Mouse (Mus musculus): Measurements from ENCODE around the gene 6330409D20Rik.

Gene 6330409D20Rik

DNA sequence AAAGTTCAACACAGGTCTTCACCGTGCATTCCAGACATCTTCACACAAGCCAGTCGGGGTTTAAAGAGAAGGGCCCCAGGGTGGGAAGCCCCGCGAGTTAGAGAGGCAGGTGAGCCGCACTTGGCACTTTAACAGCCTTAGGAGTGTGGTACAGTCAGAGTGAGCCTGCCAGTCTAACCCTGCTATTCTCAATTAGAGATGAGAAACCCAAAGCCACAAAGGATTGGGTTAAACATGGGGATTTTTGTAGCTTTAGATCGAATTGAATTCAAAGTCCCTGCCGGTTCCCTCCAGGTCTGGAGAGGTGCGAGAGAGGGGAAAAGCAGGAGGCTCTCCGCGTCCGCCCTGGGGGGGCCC lies at the start of gene 6330409D20Rik:
6330409D20Rik (minus strand) TSS at position 101 of the 357 bp plus-strand sequence.
- DNase-seq (ENCODE audit: low spot score in 2 of 2) = no peak

DNA sequence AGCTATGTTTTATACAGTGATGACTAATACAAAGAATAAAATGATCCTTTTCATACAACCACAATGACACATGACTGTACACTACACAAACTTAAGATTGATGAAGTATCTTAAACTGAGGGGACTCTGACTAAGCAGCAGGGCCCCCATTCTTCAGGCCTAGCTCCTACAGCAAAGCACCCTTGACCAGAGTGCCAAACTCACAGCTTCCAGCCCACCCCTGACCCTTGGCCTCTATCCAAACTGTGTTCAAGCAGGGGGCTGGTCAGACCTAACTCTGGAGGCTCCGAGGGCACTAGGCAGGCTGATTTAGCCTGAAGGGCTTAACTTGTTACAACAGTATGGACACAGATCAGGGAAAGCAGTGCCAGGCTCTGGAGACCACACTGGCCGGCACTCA lies 47.8 kb upstream of the 6330409D20Rik start:
- no peak for DNase-seq (ENCODE audit: low spot score in 2 of 2)

DNA sequence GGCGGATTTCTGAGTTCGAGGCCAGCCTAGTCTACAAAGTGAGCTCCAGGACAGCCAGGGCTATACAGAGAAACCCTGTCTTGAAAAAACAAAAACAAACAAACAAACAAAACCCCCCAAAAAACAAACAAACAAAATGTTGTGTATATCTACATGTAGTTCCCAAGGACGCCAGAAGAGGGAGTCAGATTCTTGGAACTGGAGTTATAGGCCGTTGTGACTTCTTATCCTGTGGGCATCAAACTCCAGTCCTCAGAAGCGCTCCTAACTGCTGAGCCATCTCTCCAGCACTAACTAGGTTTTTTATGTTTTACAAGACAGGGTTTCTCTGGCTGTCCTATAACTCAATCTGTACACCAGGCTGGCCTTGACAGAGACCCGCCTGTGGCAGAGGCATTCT lies 46.4 kb upstream of the 6330409D20Rik start:
- DNase-seq (ENCODE audit: low spot score in 2 of 2) = no peak

DNA sequence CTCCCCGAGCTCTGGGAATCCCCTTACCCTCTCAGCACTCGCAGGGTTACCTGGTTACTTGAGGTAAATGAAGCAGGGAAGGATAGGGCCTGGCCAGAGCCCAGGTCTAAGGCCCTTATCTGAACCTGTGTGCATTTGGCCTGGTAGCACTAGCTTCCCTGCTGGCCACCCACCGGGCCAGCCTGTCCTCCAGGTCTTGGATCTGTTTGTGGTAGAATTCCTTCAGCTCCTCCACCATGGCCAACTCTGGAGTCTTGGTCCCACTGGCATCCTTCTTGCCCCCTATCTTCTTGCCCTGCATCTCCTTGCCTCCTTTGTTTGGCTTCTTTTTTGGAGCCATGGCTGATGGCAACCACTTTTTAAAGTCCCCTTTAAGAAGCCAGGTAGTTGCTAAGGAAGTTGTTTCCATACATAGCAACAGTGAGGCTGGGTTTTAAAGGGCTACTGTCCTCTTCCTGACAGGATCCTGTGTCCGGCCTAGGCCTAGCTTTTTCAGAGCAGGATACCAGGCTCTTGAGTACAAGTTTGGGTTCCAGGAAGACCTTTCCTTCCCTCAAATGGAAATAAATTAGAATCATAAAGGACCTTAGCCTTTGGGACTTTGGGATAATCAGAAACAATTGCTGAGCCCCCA lies 43.3 kb upstream of the 6330409D20Rik start, which contains the start of gene Cfap157:
Cfap157 (minus strand) TSS at position 381 of the 634 bp plus-strand sequence.
- no peak for DNase-seq (ENCODE audit: low spot score in 2 of 2)

DNA sequence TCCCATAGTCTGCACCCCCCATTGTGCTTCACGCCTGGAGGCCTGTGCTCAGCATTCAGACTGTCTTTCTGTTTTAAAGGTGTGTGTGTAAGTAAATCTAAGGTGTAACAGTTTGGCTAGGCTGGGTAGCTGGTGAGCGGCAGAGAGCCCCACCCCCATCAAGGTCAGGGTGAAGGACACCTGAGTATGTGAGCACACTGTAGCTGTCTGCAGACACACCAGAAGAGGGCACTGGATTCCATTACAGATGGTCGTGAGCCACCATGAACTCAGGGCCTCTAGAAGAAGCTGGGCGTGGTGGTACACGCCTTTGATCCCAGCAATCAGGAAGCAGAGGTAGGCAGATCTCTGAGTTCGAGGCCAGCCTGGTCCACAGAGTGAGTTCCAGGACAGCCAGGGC lies 40.9 kb upstream of the 6330409D20Rik start:
- DNase-seq (ENCODE audit: low spot score in 2 of 2) = no peak

DNA sequence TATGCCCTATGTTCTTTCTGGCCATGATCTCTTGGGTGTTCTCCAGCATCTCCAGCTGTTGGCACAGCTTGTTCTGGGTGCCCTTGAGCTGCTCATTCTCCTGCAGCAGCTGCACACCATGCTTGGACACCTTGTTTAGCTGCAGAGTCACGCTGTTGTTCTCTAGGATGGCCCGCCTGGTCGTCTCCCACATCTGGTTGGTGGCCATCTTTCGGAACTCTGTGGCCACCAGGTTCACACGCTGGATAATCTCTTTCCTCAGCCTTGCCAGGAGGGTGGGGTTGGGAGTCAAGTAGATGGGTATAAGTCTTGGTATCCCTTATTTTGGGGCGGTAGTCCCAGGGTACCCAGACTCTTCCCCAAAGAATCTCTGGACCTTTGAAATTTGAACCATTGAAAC lies 38.9 kb upstream of the 6330409D20Rik start:
- no peak for DNase-seq (ENCODE audit: low spot score in 2 of 2)

DNA sequence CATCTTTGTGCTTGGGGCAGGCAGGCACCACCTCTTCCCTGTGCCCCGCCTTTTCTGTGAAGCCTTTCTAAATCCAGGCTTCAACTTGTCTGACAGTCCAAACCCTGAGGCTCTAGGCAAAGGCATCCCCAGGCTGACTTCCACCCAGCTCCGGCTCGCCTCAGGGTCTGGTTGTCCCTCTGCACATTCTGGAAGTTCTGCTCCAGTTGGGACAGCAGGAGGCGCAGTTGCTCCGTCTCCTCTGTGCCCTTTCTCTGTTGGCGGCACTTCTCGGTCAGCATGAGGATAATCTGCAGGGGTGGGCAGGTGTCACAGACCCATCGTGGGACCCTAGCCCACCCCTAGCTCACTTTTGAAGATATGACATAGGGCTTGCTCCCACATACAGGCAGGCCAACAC lies 38.3 kb upstream of the 6330409D20Rik start:
- DNase-seq (ENCODE audit: low spot score in 2 of 2) = peak in 1 of 2 experiments; percentile 48

DNA sequence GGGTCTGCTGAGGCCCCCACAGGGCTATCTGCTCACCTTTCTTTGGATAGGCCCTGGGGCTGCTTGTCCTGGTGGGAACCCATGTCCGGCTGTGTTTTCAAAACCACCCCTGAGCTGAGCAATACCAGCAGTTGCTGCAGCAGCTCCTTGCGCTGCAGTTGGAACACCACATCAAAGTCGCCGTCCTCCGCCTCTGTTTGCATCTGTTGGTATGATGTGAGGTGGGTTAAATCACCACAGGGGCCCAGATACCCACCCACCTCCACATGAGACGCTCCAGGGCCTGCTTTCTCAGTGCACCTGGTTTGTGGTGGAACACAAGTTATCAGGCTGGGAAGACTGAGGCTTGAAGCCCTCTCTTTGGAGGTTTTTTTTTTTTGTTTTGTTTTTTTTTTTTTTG lies 37.3 kb upstream of the 6330409D20Rik start:
- DNase-seq (ENCODE audit: low spot score in 2 of 2) = no peak

DNA sequence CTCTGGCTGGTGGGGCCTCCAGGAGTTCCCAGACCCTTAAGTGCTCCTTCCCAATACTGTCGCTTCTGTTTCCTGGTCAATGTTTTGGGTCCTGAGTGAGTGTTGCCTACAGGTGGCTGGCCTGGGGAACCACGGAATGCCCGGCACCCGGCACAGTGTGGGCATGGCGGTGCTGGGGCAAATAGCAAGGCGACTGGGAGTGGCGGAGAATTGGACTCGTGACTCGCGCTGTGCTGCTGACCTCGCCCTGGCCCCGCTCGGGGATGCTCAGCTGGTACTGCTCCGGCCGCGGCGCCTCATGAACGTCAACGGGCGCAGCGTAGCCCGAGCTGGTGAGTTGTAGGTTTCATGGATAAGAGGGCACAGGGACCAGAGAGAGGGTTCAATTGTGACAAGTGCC lies 35.4 kb upstream of the 6330409D20Rik start:
- DNase-seq (ENCODE audit: low spot score in 2 of 2) = no peak

DNA sequence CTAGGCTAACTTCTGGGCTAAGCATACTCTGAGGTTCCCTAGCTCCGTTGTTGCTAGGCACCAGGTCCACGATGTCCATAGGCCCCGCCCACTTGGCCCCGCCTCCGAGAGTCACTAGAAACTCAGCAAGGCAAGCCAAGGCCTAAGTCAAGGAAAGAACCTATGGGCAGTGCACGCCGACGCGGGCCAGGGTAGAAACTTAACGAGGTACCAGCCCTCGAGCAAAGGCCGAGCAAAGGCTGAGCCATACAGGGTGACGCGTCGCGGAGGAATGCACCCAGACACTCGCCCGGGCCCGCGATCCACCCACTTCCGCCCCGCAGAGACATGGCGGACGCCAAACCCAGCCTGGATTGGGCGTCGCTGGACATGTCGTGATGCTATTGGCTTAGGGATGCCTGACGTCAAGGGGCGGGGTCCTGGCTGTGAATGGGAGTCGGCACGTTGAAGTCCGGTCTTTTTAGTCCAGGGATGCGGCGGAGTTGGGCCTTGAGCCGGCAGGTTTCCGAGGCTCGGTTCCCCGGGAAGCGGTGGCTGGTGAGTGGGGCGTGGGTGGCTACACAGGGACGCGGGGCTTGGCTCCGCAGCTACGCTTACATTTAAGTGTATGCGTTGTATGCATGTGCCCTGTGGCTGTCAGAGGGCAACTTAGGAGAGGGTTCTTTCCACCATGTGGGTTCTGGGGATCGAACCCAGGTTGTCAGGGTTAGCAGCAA lies 34.7 kb upstream of the 6330409D20Rik start, which contains the start of the genes Ttc16 and Ptrh1:
Ttc16 (minus strand) TSS at position 275 of the 716 bp plus-strand sequence.
Ptrh1 (plus strand) TSS at position 428 of the 716 bp plus-strand sequence.
- peak; percentile 94 to 97 for DNase-seq (ENCODE audit: low spot score in 2 of 2)

DNA sequence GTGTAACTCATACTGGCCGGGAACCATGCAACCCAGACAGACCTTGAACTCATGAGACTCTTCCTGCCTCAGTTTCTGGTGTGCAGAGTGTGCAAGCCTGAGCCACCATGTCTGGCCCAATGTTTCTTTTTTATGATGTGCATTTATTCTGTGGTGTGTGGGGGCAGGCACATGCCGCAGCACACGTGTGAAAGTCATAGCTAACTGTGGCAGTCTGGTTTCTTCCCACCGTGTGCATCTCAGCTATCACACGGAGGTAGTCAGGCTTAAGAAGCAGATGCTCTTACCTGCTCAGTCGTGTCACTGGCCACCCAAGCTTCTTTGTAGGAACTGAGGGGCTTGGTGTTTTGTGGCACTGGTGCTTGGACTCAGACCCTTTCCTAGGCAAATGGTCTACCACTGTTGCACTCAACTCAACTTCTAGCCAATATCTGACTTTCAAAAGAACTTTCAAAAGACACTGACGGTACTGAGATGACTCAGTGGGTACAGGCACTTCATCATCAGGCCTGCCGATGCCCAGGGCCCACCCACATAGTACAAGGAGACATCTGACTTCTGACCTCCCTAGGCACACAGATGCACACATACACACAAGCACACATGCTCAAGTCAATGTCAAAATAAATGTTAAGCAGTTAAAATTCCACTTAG lies 31.9 kb upstream of the 6330409D20Rik start:
- DNase-seq (ENCODE audit: low spot score in 2 of 2) = no peak

DNA sequence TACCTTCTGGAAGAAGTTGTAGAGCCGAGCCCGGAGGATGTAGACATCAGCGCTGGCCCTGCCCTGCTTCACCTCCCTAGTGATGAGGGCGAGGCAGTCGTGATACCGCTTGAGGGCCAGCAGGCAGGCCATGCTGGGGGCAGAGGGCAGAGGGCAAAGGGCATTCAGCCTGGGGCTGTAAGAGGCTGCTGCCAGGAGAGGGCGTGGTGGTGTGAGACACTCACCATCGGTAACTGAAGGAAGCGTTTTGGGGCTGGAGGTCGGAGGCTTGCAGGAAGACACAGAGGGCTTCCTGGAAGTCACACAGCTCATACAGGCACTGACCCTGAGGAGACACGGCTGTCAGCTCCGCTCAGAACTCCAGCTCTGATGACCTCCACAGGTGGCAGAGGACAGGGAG lies 31.1 kb upstream of the 6330409D20Rik start:
- DNase-seq (ENCODE audit: low spot score in 2 of 2) = no peak

DNA sequence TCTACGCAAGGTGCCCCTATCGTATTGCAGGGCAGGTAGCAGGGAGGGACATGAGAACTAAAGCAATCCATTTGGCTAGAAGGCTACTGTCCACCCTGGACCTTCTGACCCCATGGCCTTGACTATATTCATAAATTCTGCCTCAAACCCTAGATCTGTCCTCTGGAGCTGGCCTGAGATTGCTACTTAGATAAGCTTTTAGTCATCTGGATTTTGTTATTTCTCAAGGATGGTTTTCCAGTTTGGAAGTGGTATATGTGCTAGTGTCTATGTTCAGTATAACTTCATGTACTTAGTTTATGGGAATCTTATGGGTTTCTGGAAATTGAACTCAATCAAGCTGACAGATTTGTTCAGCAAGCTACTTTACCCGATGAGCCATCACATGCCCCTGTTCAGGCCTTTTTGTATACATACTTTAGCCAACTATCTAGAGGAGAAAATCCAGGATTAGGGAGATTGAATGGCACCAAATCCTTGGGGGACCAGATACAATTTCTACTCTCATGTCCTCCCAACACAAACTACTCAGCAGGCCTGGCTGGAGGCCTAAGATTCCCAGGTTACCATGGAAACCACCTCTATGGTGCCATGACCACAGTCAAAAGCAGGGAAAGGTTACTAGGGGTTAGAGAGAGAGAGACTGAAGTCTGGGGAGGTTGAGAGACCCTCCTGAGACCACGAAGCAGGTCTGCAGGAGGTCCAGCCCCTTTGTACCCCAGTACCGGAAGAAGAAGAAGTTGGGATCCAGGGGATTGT lies 28.7 kb upstream of the 6330409D20Rik start:
- no peak for DNase-seq (ENCODE audit: low spot score in 2 of 2)

DNA sequence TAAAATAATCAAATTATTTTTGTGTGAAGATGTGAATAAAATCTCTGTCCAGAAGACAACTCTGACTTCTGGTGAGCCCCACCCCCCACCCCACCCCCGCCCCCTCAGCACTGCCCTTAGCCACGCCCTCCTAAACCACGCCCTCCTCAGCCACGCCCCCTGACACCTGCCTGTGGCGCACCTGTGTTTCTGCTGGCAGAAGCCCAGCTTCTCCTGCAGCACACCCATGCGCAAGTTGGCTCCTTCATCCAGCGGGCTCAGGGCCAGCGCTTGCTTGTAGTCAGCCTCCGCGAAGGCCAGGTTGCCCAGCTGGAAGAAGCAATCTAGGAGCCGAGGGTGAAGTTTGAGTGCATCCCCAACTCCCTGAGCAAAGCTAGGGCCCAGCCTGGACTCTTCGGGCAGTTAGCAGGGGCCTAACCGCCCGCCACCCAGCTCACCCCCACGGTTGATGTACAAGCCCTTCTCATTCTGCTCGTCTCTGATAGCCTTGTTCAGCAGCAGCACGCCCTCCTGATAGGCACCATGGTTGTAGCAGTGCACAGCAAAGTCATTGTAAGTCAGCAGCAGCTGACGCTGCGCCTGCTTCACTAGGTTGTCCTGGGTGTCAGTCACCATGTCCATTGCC lies 28.0 kb upstream of the 6330409D20Rik start:
- no peak for DNase-seq (ENCODE audit: low spot score in 2 of 2)

DNA sequence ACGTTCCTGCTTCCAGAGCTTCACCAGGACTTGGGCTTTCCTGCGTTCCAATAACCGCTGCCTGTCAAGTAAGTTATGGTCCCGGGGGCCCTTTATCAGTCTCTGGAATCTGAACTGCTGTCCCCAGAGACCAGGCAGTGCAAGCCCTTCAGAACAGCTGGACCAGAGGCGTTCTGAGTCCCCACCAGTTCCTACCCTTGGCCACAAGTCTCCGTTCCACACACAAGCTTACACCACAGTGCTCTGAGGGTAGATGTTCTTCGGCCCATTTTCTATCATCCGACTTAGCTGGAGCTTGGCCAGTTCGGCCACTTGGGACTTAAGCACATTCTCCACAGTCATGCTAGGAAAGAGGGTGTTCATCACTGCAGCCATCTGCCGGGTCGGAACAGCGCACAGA lies 26.4 kb upstream of the 6330409D20Rik start:
- DNase-seq (ENCODE audit: low spot score in 2 of 2) = no peak

DNA sequence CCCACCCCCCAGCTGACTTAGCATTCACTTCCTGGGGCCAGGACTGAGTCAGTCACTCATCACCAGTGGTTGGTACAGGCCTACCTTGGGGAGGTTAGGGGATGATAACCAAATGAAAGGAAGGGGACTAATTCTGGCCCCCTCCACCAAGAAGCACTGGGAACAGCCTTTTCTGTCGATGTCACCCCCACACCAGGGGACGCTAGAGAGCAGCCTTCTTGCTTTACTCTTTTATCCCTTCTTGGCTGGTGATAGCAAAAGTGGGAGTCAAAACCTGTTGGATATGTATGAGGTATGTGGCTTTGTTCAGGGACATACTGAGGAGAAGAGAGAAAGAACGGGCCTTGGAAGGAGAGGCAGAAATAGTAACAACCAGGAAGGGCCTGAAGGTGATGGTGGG lies 22.5 kb upstream of the 6330409D20Rik start:
- no peak for DNase-seq (ENCODE audit: low spot score in 2 of 2)

DNA sequence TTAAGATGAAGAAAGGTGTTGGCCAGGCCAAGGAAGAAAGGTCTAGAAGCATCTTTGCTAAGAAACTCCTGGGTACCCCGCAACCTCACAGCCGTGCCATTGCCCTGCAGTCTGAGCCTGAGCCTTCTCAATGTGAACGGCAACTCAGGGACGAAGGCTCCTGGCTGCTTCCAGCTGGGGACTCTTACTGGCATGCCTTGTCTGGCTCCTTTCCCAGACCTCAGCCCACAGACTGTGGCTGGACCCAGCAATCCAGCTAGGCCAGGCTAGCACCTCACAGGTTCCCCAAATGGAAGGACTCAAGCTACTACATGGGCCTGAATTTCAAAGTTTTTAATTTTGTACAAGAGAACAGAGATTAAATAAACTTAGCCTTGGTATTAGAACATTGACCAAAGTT lies 21.0 kb upstream of the 6330409D20Rik start:
- DNase-seq (ENCODE audit: low spot score in 2 of 2) = no peak

DNA sequence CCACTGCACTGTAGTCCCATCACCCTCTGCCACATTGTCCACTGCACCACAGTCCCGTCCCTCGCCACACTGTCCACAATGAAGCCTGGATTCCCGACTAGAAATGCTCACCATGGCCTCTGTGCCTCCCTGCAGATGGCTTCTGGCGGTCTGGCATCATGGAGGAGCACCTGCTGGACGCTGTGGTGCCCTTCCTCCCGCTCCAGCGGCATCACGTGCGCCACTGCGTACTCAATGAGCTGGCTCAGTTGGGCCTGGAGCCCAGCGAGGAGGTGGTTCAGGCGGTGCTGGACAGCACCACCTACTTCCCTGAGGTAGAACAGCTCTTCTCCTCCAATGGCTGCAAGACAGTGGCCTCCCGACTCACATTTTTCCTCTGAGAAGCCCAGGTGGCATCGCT lies 20.5 kb upstream of the 6330409D20Rik start:
- DNase-seq (ENCODE audit: low spot score in 2 of 2) = no peak

DNA sequence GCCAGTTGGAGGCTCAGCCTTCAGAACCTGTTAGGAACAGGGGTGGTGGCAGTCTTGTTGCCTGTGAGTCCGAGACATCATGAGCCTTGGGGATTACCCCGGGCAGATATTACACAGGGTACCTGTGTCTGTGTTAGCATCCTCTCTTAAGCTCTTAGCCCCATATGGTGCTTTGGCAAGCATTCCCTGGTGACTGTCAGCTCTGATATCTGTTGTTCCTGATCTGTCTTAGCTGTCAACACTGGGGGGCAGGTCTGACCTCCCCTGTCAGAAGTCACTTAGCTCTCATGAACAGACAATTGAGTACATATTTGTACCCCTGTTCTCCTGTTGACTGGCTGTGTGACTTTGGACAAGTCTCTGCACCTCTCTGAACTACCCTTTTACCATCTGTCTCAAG lies 18.2 kb upstream of the 6330409D20Rik start:
- no peak for DNase-seq (ENCODE audit: low spot score in 2 of 2)

DNA sequence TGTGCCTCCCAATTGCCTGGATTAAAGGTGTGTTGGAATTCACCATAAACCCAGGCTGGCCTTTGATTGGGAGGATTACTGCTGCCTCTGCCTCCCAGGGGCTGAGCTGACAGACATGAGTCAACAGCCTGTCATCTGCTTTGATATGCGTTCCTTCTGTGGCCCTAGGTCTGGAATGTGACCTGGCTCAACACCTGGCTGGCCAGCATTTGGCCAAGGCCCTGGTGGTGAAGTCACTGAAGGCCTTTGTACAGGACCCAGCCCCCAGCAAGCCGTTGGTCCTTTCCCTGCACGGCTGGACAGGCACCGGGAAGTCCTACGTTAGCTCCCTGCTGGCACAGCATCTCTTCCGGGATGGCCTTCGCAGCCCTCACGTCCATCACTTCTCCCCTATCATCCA lies 17.7 kb upstream of the 6330409D20Rik start:
- DNase-seq (ENCODE audit: low spot score in 2 of 2) = no peak

DNA sequence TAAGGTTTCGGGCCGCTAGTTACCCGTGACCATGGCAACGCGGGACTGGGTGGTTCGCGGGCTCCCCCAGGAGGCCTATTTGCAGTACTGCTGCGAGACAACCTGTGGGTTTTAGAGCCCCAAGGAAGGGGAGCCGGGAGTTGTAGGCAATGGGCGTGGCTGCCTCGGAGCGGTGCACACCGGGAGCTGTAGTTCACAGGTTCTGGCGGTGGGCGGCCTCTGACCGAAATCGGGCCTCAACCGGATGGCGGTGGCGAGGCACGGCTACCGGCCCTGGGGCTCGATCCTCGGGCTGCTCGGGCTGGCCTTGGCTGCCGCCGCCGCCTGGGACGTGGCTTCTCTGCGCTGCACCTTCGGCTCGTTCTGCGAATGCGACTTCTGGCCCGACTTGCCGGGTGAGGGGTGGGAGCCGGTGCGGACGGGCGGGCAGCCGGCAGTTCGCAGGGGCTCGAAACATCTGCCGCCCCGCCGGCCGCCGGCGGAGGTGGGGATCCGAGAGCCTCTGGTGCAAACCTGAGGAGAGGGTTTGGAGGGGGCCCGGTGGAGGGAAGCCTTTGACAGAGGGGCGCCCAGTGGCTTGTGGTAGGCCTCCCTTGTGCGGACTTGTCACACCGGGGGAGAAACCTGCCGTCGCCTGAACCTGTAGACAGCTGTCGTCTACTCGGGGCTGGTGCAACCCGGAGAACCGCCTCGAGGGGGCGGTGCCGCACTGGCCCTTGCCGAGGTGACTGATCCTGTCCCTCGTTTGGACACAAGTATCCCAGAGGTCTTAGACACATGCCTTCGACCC lies 16.4 kb upstream of the 6330409D20Rik start, which contains the start of gene Tor2a:
Tor2a (plus strand) TSS at position 179 of the 790 bp plus-strand sequence.
- DNase-seq (ENCODE audit: low spot score in 2 of 2) = peak; percentile 94 to 96

Data from frontal cortex, postnatal 10 days (tissue).